Mouse (Mus musculus): ENCODE data around the gene Ino80e. TPM values are rescaled to one million over a fixed set of nuclear protein-coding genes. Genes with fewer than 3 reads are reported as not detected.

Ino80e gene
- polyA plus RNA-seq, 1 experiment = not detected

DNA sequence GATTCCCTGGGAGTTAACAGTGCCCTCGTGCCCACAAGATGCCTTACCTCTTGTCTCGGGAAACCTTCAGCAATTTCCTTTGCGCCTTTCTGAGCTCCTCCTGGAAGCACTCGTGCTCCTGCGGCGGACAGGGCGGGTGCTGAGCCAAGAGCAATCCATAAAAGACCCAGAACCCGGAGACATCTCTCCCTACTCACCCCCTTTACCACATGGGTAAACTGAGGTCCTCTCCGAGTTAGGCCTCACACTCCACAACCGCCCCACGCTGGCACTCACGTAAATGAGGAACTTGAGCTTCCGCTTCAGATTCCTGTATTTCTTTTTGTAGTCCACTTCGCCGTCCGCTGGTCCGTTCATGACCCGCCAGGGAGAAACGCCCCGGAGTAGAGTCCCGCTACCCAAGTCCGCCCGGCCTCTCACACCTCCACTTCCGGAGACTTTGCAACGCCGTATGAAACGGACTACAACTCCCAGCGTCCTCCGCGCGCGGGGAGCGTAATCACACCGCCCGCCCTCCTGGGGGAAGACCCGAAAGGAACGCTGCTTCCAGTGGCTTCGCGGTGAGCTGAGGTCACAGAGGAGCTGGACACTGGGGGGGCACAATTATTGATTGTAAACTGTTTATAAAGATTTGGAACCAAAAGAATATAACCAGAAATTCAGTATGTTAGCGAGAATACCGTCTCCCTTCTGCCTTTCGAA is 597 bp downstream of the Ino80e start, which contains the start of gene Hirip3:
Gene Hirip3, plus strand, starts transcription at position 544 of the 702 bp plus-strand sequence.
- WGBS = 1% methylated on average over 42 of the region's 42 CpGs
- peaks cover 23% of the 10 kb centered on the region for H3K4me1 ChIP-seq (ENCODE audit: control insufficient read depth, insufficient read depth, low read length)
- 0 out of 2 replicates have a peak, but pooled peaks have one; percentile 2 for TF ChIP-seq CTCF (IDR thresholded peaks at IDR 0.05; ENCODE audit: insufficient read depth, low read depth, low read length)
- peak; percentile 82 for TF ChIP-seq POLR2A (IDR thresholded peaks at IDR 0.05; ENCODE audit: insufficient read depth, low read depth, low read length)
- H3K4me3 ChIP-seq (ENCODE audit: insufficient read depth, low read depth, low read length) = peak within 1 kb of the TSS; percentile 64
- peak within 1 kb of the TSS; percentile 78 for H3K27ac ChIP-seq (ENCODE audit: insufficient read depth, low read depth, low read length)

DNA sequence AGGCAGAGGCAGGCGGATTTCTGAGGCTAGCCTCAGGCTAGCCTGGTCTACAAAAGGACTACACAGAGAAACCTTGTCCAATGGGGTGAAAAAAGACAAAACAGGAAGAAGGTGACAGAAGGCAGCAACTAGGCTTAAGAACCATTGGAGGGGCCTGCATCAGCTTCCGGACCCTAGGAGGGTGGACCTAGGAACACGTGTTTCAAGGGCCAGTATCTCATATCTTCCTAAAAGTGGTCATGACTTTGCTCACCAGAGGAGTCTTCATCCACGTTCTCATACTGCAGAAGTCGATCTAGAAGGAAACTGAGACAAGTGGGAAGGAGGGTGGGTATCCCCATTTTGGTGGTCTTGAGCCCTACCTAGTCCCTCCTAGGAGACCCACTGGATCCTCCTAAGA is 1.2 kb downstream of the Ino80e start:
- H3K4me3 ChIP-seq (ENCODE audit: insufficient read depth, low read depth, low read length) = peak overlapping the region; percentile 64
- H3K27ac ChIP-seq (ENCODE audit: insufficient read depth, low read depth, low read length) = no peak overlapping the region
- 67% methylated on average over 5 of the region's 5 CpGs for WGBS
- TF ChIP-seq CTCF (IDR thresholded peaks at IDR 0.05; ENCODE audit: insufficient read depth, low read depth, low read length) = no peak
- no peak for TF ChIP-seq POLR2A (IDR thresholded peaks at IDR 0.05; ENCODE audit: insufficient read depth, low read depth, low read length)
- H3K4me1 ChIP-seq (ENCODE audit: control insufficient read depth, insufficient read depth, low read length) = peaks cover 23% of the 10 kb centered on the region

DNA sequence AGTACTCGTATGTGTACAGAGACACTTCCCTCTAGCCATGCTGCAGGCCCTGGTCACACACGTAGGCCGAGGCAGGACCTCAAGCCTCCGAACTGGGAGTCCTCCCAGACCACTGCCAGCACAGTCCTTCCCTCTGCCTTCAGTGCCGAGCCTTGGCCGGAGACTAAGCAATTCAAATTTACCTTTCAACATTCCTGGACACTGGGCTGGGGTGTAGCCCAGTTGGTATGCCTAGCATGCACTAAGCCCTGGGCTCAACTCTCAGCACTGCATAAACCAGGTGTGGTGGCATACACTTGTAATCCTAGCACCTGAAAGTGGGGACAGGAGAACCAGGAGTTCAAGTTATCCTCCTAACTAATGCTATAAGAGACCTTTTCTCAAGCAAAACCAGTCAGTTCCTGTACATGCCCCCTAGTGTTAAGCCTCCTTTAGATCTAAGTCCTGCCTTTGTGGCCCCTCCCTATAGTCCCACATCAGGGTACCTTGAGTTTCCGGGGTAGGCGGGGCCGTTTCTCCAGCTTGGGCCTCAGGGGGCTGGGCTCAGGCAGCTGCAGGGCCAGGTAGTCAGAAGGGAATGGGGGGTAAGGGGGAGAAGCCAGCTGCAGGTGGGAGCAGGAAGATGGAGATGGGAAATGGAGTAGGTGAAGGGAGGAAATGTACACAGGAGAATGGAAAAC is 5.3 kb downstream of the Ino80e start:
- TF ChIP-seq CTCF (IDR thresholded peaks at IDR 0.05; ENCODE audit: insufficient read depth, low read depth, low read length) (no peak), POLR2A (IDR thresholded peaks at IDR 0.05; ENCODE audit: insufficient read depth, low read depth, low read length) (no peak)
- H3K4me1 ChIP-seq (ENCODE audit: control insufficient read depth, insufficient read depth, low read length) = peaks cover 7% of the 10 kb centered on the region; the same call in 1 of the 2 replicates
- no peak overlapping the region for H3K4me3 ChIP-seq (ENCODE audit: insufficient read depth, low read depth, low read length)
- no peak overlapping the region for H3K27ac ChIP-seq (ENCODE audit: insufficient read depth, low read depth, low read length)
- WGBS = 72% methylated on average over 9 of the region's 9 CpGs

DNA sequence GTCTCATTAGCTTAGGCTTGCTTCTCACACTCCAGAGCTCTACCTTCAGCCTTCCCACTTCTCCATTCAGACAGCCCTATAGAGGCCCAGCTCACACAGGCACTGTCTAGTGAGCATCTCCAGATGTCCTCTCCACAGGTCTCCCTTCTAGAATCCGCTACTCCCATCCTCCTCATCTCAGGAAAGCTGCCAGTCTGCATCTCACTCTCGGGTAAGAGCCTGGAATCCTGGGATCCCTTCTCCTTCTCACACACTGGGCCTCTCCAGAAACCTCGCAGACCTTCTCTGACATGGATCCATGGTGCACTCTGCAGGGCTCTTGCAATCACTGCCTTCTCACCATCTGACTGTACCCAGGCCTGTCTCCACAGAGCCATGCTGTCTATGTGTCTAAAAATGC is 6.5 kb downstream of the Ino80e start:
- WGBS = 69% methylated on average over 3 of the region's 3 CpGs
- no peak overlapping the region for H3K27ac ChIP-seq (ENCODE audit: insufficient read depth, low read depth, low read length)
- peaks cover 3% of the 10 kb centered on the region; the same call in 1 of the 2 replicates for H3K4me1 ChIP-seq (ENCODE audit: control insufficient read depth, insufficient read depth, low read length)
- TF ChIP-seq CTCF (IDR thresholded peaks at IDR 0.05; ENCODE audit: insufficient read depth, low read depth, low read length) (no peak), POLR2A (IDR thresholded peaks at IDR 0.05; ENCODE audit: insufficient read depth, low read depth, low read length) (no peak)
- no peak overlapping the region for H3K4me3 ChIP-seq (ENCODE audit: insufficient read depth, low read depth, low read length)

DNA sequence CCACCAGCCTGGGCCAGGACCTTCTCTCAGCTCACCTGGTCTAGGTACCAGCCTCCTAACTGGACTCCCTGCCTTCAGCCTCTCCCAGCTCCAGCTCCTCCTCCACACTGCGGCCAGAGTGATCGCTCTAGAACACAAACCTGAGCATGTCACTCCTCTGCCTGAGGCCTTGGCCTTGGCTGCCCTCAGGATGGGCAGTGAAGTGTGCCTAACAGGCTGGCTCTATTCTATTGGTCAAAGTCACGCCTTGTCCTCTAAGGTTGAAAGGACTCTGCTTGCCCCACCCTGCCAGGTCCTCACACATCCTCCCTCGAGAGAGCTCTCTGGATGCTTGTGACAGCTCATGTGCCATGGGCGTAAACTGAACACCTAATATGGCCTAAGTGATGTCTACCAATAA is 8.7 kb downstream of the Ino80e start:
- WGBS = 87% methylated on average over 5 of the region's 5 CpGs
- H3K4me1 ChIP-seq (ENCODE audit: control insufficient read depth, insufficient read depth, low read length) = peaks cover 11% of the 10 kb centered on the region
- TF ChIP-seq CTCF (IDR thresholded peaks at IDR 0.05; ENCODE audit: insufficient read depth, low read depth, low read length) (no peak), POLR2A (IDR thresholded peaks at IDR 0.05; ENCODE audit: insufficient read depth, low read depth, low read length) (no peak)
- no peak overlapping the region for H3K27ac ChIP-seq (ENCODE audit: insufficient read depth, low read depth, low read length)
- no peak overlapping the region for H3K4me3 ChIP-seq (ENCODE audit: insufficient read depth, low read depth, low read length)

DNA sequence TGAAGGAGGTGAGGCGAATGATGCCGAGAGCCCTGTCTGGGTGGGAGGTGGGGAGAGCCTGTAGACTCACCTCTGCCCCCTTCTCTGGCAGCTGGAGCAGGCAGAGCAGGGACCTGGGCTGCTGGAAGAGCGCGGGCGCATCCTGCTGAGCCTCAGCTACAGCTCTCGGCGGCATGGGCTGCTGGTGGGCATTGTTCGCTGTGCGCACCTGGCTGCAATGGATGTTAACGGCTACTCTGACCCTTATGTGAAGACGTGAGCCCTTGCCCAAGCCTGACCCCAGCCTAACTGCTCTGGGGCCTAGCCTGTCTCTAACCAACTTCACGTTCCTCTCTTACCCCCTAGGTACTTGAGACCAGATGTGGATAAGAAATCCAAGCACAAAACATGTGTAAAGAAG is 11.0 kb downstream of the Ino80e start:
- H3K4me3 ChIP-seq (ENCODE audit: insufficient read depth, low read depth, low read length) = no peak overlapping the region
- 66% methylated on average over 12 of the region's 12 CpGs for WGBS
- H3K4me1 ChIP-seq (ENCODE audit: control insufficient read depth, insufficient read depth, low read length) = peaks cover 22% of the 10 kb centered on the region
- no peak overlapping the region for H3K27ac ChIP-seq (ENCODE audit: insufficient read depth, low read depth, low read length)
- TF ChIP-seq CTCF (IDR thresholded peaks at IDR 0.05; ENCODE audit: insufficient read depth, low read depth, low read length) (no peak), POLR2A (IDR thresholded peaks at IDR 0.05; ENCODE audit: insufficient read depth, low read depth, low read length) (no peak)

DNA sequence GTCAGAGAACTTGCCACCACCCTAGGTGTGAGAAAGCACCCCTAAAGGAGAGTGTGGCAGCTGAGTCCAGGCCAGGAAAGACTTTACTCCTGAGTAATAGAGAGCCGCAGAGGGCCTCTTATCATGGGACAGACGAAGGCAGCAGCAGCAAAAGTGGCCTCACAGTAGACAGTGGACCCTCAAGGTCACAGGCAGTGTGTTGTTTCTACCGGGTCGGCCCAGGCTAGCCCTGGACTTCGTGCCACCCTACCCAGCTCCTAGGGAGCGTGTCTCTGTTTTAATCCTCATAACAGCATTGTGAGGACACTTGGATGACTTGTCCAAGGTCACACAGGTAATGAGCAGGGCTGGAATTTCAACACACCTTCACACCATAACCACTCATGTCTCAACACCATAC is 12.0 kb downstream of the Ino80e start:
- 94% methylated on average over 6 of the region's 6 CpGs for WGBS
- Histone ChIP-seq H3K4me3 (ENCODE audit: insufficient read depth, low read depth, low read length) (no peak overlapping the region), H3K27ac (ENCODE audit: insufficient read depth, low read depth, low read length) (no peak overlapping the region), H3K4me1 (ENCODE audit: control insufficient read depth, insufficient read depth, low read length) (peaks cover 22% of the 10 kb centered on the region)
- TF ChIP-seq POLR2A (IDR thresholded peaks at IDR 0.05; ENCODE audit: insufficient read depth, low read depth, low read length) (no peak), CTCF (IDR thresholded peaks at IDR 0.05; ENCODE audit: insufficient read depth, low read depth, low read length) (no peak)

DNA sequence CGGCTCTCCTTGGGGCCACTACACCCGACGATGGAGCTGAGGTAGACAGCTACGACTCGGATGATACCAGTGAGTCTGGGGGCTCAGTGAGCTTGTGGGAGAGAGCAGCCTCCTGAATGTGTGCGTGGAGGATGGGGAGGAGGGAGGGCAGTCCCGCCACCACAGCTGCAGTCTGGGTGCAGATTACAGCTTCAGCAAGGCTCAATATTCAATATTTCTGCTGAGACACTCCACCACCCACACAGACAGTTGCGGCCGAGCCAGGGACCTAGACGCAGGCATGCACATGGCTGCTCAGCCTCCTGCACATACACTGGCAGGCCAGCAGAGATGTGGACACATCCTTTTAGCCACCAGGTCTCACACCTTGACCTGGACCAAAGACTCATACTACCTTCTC is 13.4 kb downstream of the Ino80e start:
- WGBS = 15% methylated on average over 10 of the region's 10 CpGs
- peak overlapping the region; percentile 68 for H3K4me3 ChIP-seq (ENCODE audit: insufficient read depth, low read depth, low read length)
- no peak for TF ChIP-seq CTCF (IDR thresholded peaks at IDR 0.05; ENCODE audit: insufficient read depth, low read depth, low read length)
- TF ChIP-seq POLR2A (IDR thresholded peaks at IDR 0.05; ENCODE audit: insufficient read depth, low read depth, low read length) = no peak
- H3K4me1 ChIP-seq (ENCODE audit: control insufficient read depth, insufficient read depth, low read length) = peaks cover 22% of the 10 kb centered on the region
- H3K27ac ChIP-seq (ENCODE audit: insufficient read depth, low read depth, low read length) = peak overlapping the region; percentile 31; the same call in 1 of the 2 replicates

Data from olfactory bulb, adult 2 months (tissue).